12 mouse cellular contexts compared by ENCODE assay signal in genomic region chr6:97528961-97529680, GRCm38 (mm10).
DNase-seq lines count a peak whose midpoint lies in the region; ATAC-seq and TF ChIP-seq lines count a peak whose summit lies in the region.
"Had no signal": no experiment of that assay in that cellular context is flagged by ENCODE, and none has a peak within 500 bp of the region (broad histone marks: within the 10 kb centered on the region; RNA-seq: fewer than 3 reads in every experiment).

No protein-coding gene starts in this region.

- DNase-seq in layer of hippocampus, adult 11-12 months (ENCODE audit: low spot score), result peak; percentile 39
- no peak for DNase-seq in layer of hippocampus, adult 8-10 months (ENCODE audit: low spot score in 2 of 2)
- DNase-seq in hindbrain, embryonic 14.5 days (ENCODE audit: low spot score), result no peak
- no peak for DNase-seq in thymus, postnatal 4 days
- no peak for DNase-seq in spleen, adult 12 weeks (ENCODE audit: low spot score)
- DNase-seq: lung, adult 18-20 months had no signal

- WGBS in embryonic facial prominence, embryonic 12.5 days, result 54% methylated on average over 15 of the region's 15 CpGs
- WGBS in hindbrain, embryonic 14.5 days, result 9% methylated on average over 15 of the region's 15 CpGs
- 13% methylated on average over 15 of the region's 15 CpGs for WGBS in neural tube, embryonic 13.5 days
- 74% methylated on average over 15 of the region's 15 CpGs for WGBS in intestine, postnatal 0 days

- H3K36me3 ChIP-seq in embryonic facial prominence, embryonic 12.5 days, result no peaks in the 10 kb centered on the region
- no peaks in the 10 kb centered on the region for H3K36me3 ChIP-seq in hindbrain, embryonic 14.5 days (replicated peaks; ENCODE audit: control insufficient read depth, insufficient read depth)
- no peaks in the 10 kb centered on the region for H3K36me3 ChIP-seq in neural tube, embryonic 13.5 days
- no peaks in the 10 kb centered on the region for H3K36me3 ChIP-seq in intestine, postnatal 0 days (ENCODE audit: control insufficient read depth, insufficient read depth)
- H3K36me3 ChIP-seq: embryonic facial prominence, embryonic 13.5 days; G1E; heart, embryonic 10.5 days had no signal

- ATAC-seq in embryonic facial prominence, embryonic 12.5 days (ENCODE audit: insufficient number of reproducible peaks, insufficient read depth, low FRiP score, low TSS enrichment), result 0 out of 2 replicates have a peak, but pooled peaks have one; percentile 47
- ATAC-seq in hindbrain, embryonic 14.5 days (ENCODE audit: low FRiP score), result peak; percentile 75; the same call in 1 of the 2 replicates
- ATAC-seq in neural tube, embryonic 13.5 days (ENCODE audit: low read depth), result peak; percentile 85
- ATAC-seq in intestine, postnatal 0 days, result no peak

- H3K9ac ChIP-seq in embryonic facial prominence, embryonic 12.5 days, result no peak overlapping the region
- peak overlapping the region; percentile 19; the same call in 1 of the 2 replicates for H3K9ac ChIP-seq in hindbrain, embryonic 14.5 days
- peak overlapping the region; percentile 56; the same call in 1 of the 2 replicates for H3K9ac ChIP-seq in neural tube, embryonic 13.5 days
- H3K9ac ChIP-seq in intestine, postnatal 0 days (ENCODE audit: low read depth, low read length), result no peak overlapping the region
- H3K9ac ChIP-seq: embryonic facial prominence, embryonic 13.5 days had no signal

- no peak overlapping the region for H3K27ac ChIP-seq in embryonic facial prominence, embryonic 12.5 days
- H3K27ac ChIP-seq in hindbrain, embryonic 14.5 days, result no peak overlapping the region
- H3K27ac ChIP-seq in neural tube, embryonic 13.5 days (replicated peaks), result peak overlapping the region; percentile 30
- H3K27ac ChIP-seq in intestine, postnatal 0 days (ENCODE audit: low read depth, low read length), result no peak overlapping the region
- H3K27ac ChIP-seq: embryonic facial prominence, embryonic 13.5 days; heart, embryonic 10.5 days had no signal

- H3K9me3 ChIP-seq in embryonic facial prominence, embryonic 12.5 days, result no peaks in the 10 kb centered on the region
- H3K9me3 ChIP-seq in hindbrain, embryonic 14.5 days (ENCODE audit: control insufficient read depth, low read length), result no peaks in the 10 kb centered on the region
- no peaks in the 10 kb centered on the region for H3K9me3 ChIP-seq in neural tube, embryonic 13.5 days
- H3K9me3 ChIP-seq in intestine, postnatal 0 days (ENCODE audit: control insufficient read depth), result no peaks in the 10 kb centered on the region
- H3K9me3 ChIP-seq: embryonic facial prominence, embryonic 13.5 days; heart, embryonic 10.5 days had no signal

- H3K27me3 ChIP-seq in embryonic facial prominence, embryonic 12.5 days, result 0 out of 2 replicates have a peak, but pooled peaks cover 4% of the 10 kb centered on the region
- no peaks in the 10 kb centered on the region for H3K27me3 ChIP-seq in hindbrain, embryonic 14.5 days (ENCODE audit: control insufficient read depth, insufficient read depth, low read length)
- no peaks in the 10 kb centered on the region for H3K27me3 ChIP-seq in neural tube, embryonic 13.5 days
- H3K27me3 ChIP-seq in intestine, postnatal 0 days (replicated peaks; ENCODE audit: control insufficient read depth, insufficient read depth, low read length), result no peaks in the 10 kb centered on the region

- H3K4me3 ChIP-seq in embryonic facial prominence, embryonic 12.5 days, result no peak overlapping the region
- H3K4me3 ChIP-seq in hindbrain, embryonic 14.5 days (replicated peaks; ENCODE audit: low read length), result no peak overlapping the region
- H3K4me3 ChIP-seq in neural tube, embryonic 13.5 days, result no peak overlapping the region
- no peak overlapping the region for H3K4me3 ChIP-seq in intestine, postnatal 0 days (ENCODE audit: low read depth, low read length)
- H3K4me3 ChIP-seq: embryonic facial prominence, embryonic 13.5 days; heart, embryonic 10.5 days had no signal

- no peaks in the 10 kb centered on the region for H3K4me1 ChIP-seq in embryonic facial prominence, embryonic 12.5 days
- H3K4me1 ChIP-seq in hindbrain, embryonic 14.5 days (replicated peaks; ENCODE audit: control insufficient read depth, insufficient read depth, low read length), result peaks cover 24% of the 10 kb centered on the region
- H3K4me1 ChIP-seq in neural tube, embryonic 13.5 days (replicated peaks), result peaks cover 39% of the 10 kb centered on the region
- H3K4me1 ChIP-seq in intestine, postnatal 0 days (replicated peaks; ENCODE audit: control insufficient read depth, insufficient read depth, low read length), result no peaks in the 10 kb centered on the region
- H3K4me1 ChIP-seq: embryonic facial prominence, embryonic 13.5 days had no signal

- H3K4me2 ChIP-seq in embryonic facial prominence, embryonic 12.5 days (replicated peaks), result no peak overlapping the region
- peak overlapping the region; percentile 22 for H3K4me2 ChIP-seq in hindbrain, embryonic 14.5 days (replicated peaks)
- H3K4me2 ChIP-seq in neural tube, embryonic 13.5 days, result 0 out of 2 replicates have a peak overlapping the region, but pooled peaks have one; percentile 20
- H3K4me2 ChIP-seq in intestine, postnatal 0 days (replicated peaks; ENCODE audit: low read depth), result no peak overlapping the region
- H3K4me2 ChIP-seq: embryonic facial prominence, embryonic 13.5 days had no signal

- TF ChIP-seq CTCF in intestine, postnatal 0 days (IDR thresholded peaks at IDR 0.05; ENCODE audit: low read depth), result no peak

Comparison
In these comparisons a context has a peak if more than half of its experiments do, and no peak if none do; other contexts are left out.
1. H3K4me2 ChIP-seq: peak in hindbrain, embryonic 14.5 days (single experiment) and neural tube, embryonic 13.5 days (single experiment); none in embryonic facial prominence, embryonic 12.5 days (single experiment) and intestine, postnatal 0 days (single experiment).
2. H3K9ac ChIP-seq: peak in hindbrain, embryonic 14.5 days (single experiment) and neural tube, embryonic 13.5 days (single experiment); none in embryonic facial prominence, embryonic 12.5 days (single experiment) and intestine, postnatal 0 days (single experiment).